Mouse (Mus musculus) intestine, embryonic 14.5 days (tissue): Measurements from ENCODE around the gene Lrrc49. TPM values are rescaled to one million over a fixed set of nuclear protein-coding genes. Genes with fewer than 3 reads are reported as not detected.

Source experiments
- ATAC-seq: fragments of 200-750 bp; cut with Nextera tagmentation; replicated peaks from 2 replicates; pipeline ENCODE4 v1.8.0; 2017; ENCODE audit warnings: low read depth, moderate number of reproducible peaks, moderate TSS enrichment, moderate library complexity; ENCODE audit not compliant: low FRiP score, low TSS enrichment
- DNase-seq: peaks from one replicate; pipeline ENCODE4 v3.0.0-alpha.2; 2018; ENCODE audit warnings: low spot score
- H3K27ac ChIP-seq: fragments of 300-500 bp; sonication (generic); 2 replicates; pipeline ENCODE4 v1.5.1; 2014; ENCODE audit warnings: low read depth, mild to moderate bottlenecking, control low read depth
- H3K27me3 ChIP-seq: fragments of 300-500 bp; sonication (generic); replicated peaks from 2 replicates; pipeline ENCODE4 v1.6.1; 2014; ENCODE audit warnings: low read length, control low read depth; ENCODE audit not compliant: control insufficient read depth, insufficient read depth
- H3K36me3 ChIP-seq: fragments of 300-500 bp; sonication (generic); 2 replicates; pipeline ENCODE4 v1.6.1; 2014; ENCODE audit warnings: low read length, control low read depth; ENCODE audit not compliant: control insufficient read depth, insufficient read depth
- H3K4me1 ChIP-seq: fragments of 300-500 bp; sonication (generic); replicated peaks from 2 replicates; pipeline ENCODE4 v1.6.1; 2014; ENCODE audit warnings: low read length, control low read depth, mixed read lengths; ENCODE audit not compliant: control insufficient read depth, insufficient read depth
- H3K4me2 ChIP-seq: fragments of 300-500 bp; sonication (generic); 2 replicates; pipeline ENCODE4 v1.6.1; 2014; ENCODE audit warnings: low read length
- H3K4me3 ChIP-seq: fragments of 300-500 bp; sonication (generic); 2 replicates; pipeline ENCODE4 v1.5.1; 2014; ENCODE audit warnings: low read depth, low read length, control low read depth, mixed read lengths
- H3K9ac ChIP-seq: fragments of 300-500 bp; sonication (generic); 2 replicates; pipeline ENCODE4 v1.6.1; 2014; ENCODE audit warnings: mild to moderate bottlenecking, low read length
- H3K9me3 ChIP-seq: fragments of 300-500 bp; sonication (generic); 2 replicates; pipeline ENCODE4 v1.6.1; 2016; ENCODE audit warnings: low read length, control low read depth; ENCODE audit not compliant: control insufficient read depth
- WGBS: fragments of 180-500 bp; shearing (Covaris S2); extraction: QIAGEN DNeasy Blood & Tissue Kit; methylation state at CpG from one replicate; pipeline ENCODE4 v1.1.7; 2014; 5-methylcytosine and 5-hydroxymethylcytosine counted together
- polyA plus RNA-seq: library from polyadenylated mRNA; unstranded; fragments of >200 nt; fragmentation: Nextera tagmentation; extraction: Ambion mirVana; gene quantifications from 2 replicates; pipeline ENCODE4 v1.2.1, GENCODE M21; 2014

Lrrc49 gene
- polyA plus RNA-seq, 1 experiment from 2014 or later: 18.7 TPM

- DNase-seq: no peak
- no peaks in the 10 kb centered on the region for H3K9me3 ChIP-seq
- H3K4me1 ChIP-seq: no peaks in the 10 kb centered on the region
- no peak overlapping the region for H3K4me3 ChIP-seq
- WGBS: 77% methylated on average over 3 of the region's 3 CpGs
- H3K9ac ChIP-seq: no peak overlapping the region
- no peaks in the 10 kb centered on the region for H3K27me3 ChIP-seq
- H3K4me2 ChIP-seq: no peak overlapping the region
- H3K27ac ChIP-seq: no peak overlapping the region
- peaks cover 6% of the 10 kb centered on the region; the same call in 1 of the 2 replicates for H3K36me3 ChIP-seq
- no peak for ATAC-seq
Measured at GRCm38 (mm10) chr9:60586920-60587319, 101.0 kb downstream of the Lrrc49 start.

- Histone ChIP-seq H3K9me3 (no peaks in the 10 kb centered on the region), H3K9ac (no peak overlapping the region), H3K27ac (no peak overlapping the region), H3K27me3 (no peaks in the 10 kb centered on the region), H3K4me3 (no peak overlapping the region), H3K4me1 (no peaks in the 10 kb centered on the region), H3K4me2 (no peak overlapping the region), H3K36me3 (peaks cover 6% of the 10 kb centered on the region; the same call in 1 of the 2 replicates)
- WGBS: 92% methylated on average over 5 of the region's 5 CpGs
- ATAC-seq: no peak
- no peak for DNase-seq
Measured at GRCm38 (mm10) chr9:60585206-60585605, 102.8 kb downstream of the Lrrc49 start.

GRCm38 (mm10) chr9:60582553-60582952 is 105.4 kb downstream of the Lrrc49 start:
- no peak for DNase-seq
- WGBS: 76% methylated on average over 7 of the region's 7 CpGs
- Histone ChIP-seq H3K9ac (no peak overlapping the region), H3K27ac (no peak overlapping the region), H3K36me3 (peaks cover 6% of the 10 kb centered on the region; the same call in 1 of the 2 replicates), H3K4me3 (no peak overlapping the region), H3K4me1 (no peaks in the 10 kb centered on the region), H3K9me3 (no peaks in the 10 kb centered on the region), H3K27me3 (no peaks in the 10 kb centered on the region), H3K4me2 (no peak overlapping the region)
- ATAC-seq: no peak

- ATAC-seq: no peak
- no peak overlapping the region for H3K27ac ChIP-seq
- no peak overlapping the region for H3K9ac ChIP-seq
- H3K36me3 ChIP-seq: no peaks in the 10 kb centered on the region
- 0 out of 2 replicates have a peak, but pooled peaks cover 4% of the 10 kb centered on the region for H3K4me1 ChIP-seq
- no peak for DNase-seq
- no peaks in the 10 kb centered on the region for H3K27me3 ChIP-seq
- H3K4me2 ChIP-seq: no peak overlapping the region
- H3K4me3 ChIP-seq: no peak overlapping the region
- 85% methylated on average over 7 of the region's 7 CpGs for WGBS
- 0 out of 2 replicates have a peak, but pooled peaks cover 2% of the 10 kb centered on the region for H3K9me3 ChIP-seq
Measured at GRCm38 (mm10) chr9:60573011-60573410, 114.9 kb downstream of the Lrrc49 start.

- no peak overlapping the region for H3K4me3 ChIP-seq
Measured at GRCm38 (mm10) chr9:60571725-60572124, 116.2 kb downstream of the Lrrc49 start.

GRCm38 (mm10) chr9:60571041-60571440 is 116.9 kb downstream of the Lrrc49 start:
- Histone ChIP-seq H3K36me3 (no peaks in the 10 kb centered on the region), H3K9me3 (0 out of 2 replicates have a peak, but pooled peaks cover 2% of the 10 kb centered on the region), H3K27me3 (no peaks in the 10 kb centered on the region), H3K27ac (no peak overlapping the region), H3K4me3 (no peak overlapping the region), H3K9ac (no peak overlapping the region), H3K4me1 (0 out of 2 replicates have a peak, but pooled peaks cover 4% of the 10 kb centered on the region), H3K4me2 (no peak overlapping the region)
- WGBS: 79% methylated on average over 4 of the region's 4 CpGs
- DNase-seq: no peak
- ATAC-seq: no peak

More at GRCm38 (mm10) chr9:60571725-60572124, 116.2 kb downstream of the Lrrc49 start:
- no peak overlapping the region for H3K4me2 ChIP-seq
- ATAC-seq (no peak), DNase-seq (no peak)
- 0 out of 2 replicates have a peak, but pooled peaks cover 2% of the 10 kb centered on the region for H3K9me3 ChIP-seq
- H3K36me3 ChIP-seq: no peaks in the 10 kb centered on the region
- no peak overlapping the region for H3K27ac ChIP-seq
- no peaks in the 10 kb centered on the region for H3K27me3 ChIP-seq
- 94% methylated on average over 4 of the region's 4 CpGs for WGBS
- no peak overlapping the region for H3K9ac ChIP-seq
- 0 out of 2 replicates have a peak, but pooled peaks cover 4% of the 10 kb centered on the region for H3K4me1 ChIP-seq

GRCm38 (mm10) chr9:60569366-60569765 is 118.6 kb downstream of the Lrrc49 start:
- H3K9ac ChIP-seq: no peak overlapping the region
- H3K36me3 ChIP-seq: no peaks in the 10 kb centered on the region
- 0 out of 2 replicates have a peak, but pooled peaks cover 2% of the 10 kb centered on the region for H3K9me3 ChIP-seq
- no peak overlapping the region for H3K27ac ChIP-seq
- H3K4me3 ChIP-seq: no peak overlapping the region
- no peaks in the 10 kb centered on the region for H3K27me3 ChIP-seq
- H3K4me2 ChIP-seq: no peak overlapping the region
- H3K4me1 ChIP-seq: 0 out of 2 replicates have a peak, but pooled peaks cover 4% of the 10 kb centered on the region
- DNase-seq (no peak), ATAC-seq (no peak)
- 41% methylated on average over 2 of the region's 2 CpGs for WGBS

GRCm38 (mm10) chr9:60563809-60564208 is 124.1 kb downstream of the Lrrc49 start:
- no peak for ATAC-seq
- H3K36me3 ChIP-seq: no peaks in the 10 kb centered on the region
- H3K27ac ChIP-seq: no peak overlapping the region
- 93% methylated on average over 7 of the region's 7 CpGs for WGBS
- no peak overlapping the region for H3K4me3 ChIP-seq
- H3K4me2 ChIP-seq: no peak overlapping the region
- no peaks in the 10 kb centered on the region for H3K9me3 ChIP-seq
- no peak overlapping the region for H3K9ac ChIP-seq
- DNase-seq: no peak
- H3K27me3 ChIP-seq: no peaks in the 10 kb centered on the region
- H3K4me1 ChIP-seq: peaks cover 10% of the 10 kb centered on the region; the same call in 1 of the 2 replicates
